Mouse (Mus musculus) mouse trophoblast stem cell (cell line): Measurements from ENCODE around the gene Gapvd1.

Experiments used
- in situ Hi-C, 2 experiments: fragments of 300-500 bp; cut with MseI, MboI; formaldehyde crosslinking; loops; 2 replicates in 1 of 2; 3 replicates in 1 of 2; pipeline ENCODE4 v1.15.1; 2025

Gapvd1 gene

GRCm38 (mm10) chr2:34635249-34636165 lies 119.5 kb downstream of the Gapvd1 start:
- in situ Hi-C loops: no loop called here

GRCm38 (mm10) chr2:34632051-34632450 lies 123.0 kb downstream of the Gapvd1 start:
- in situ Hi-C loops: no loop called here

- in situ Hi-C loops: no loop called here
Observed at GRCm38 (mm10) chr2:34630445-34630844, 124.6 kb downstream of the Gapvd1 start.

- in situ Hi-C loops: no loop called here
Observed at GRCm38 (mm10) chr2:34629758-34630157, 125.3 kb downstream of the Gapvd1 start.

- in situ Hi-C loops: no loop called here
Observed at GRCm38 (mm10) chr2:34628903-34629540, 126.0 kb downstream of the Gapvd1 start.

GRCm38 (mm10) chr2:34627328-34628226 lies 127.5 kb downstream of the Gapvd1 start:
- in situ Hi-C loops: no loop called here
